Mouse (Mus musculus) mature B cell (primary cell): ENCODE measurements around the gene Zfp612.

Experiments used
- in situ Hi-C: fragments of 300-500 bp; cut with MboI; formaldehyde crosslinking; loops from 2 replicates; pipeline ENCODE4 v1.14.3; 2019

Zfp612 gene

DNA sequence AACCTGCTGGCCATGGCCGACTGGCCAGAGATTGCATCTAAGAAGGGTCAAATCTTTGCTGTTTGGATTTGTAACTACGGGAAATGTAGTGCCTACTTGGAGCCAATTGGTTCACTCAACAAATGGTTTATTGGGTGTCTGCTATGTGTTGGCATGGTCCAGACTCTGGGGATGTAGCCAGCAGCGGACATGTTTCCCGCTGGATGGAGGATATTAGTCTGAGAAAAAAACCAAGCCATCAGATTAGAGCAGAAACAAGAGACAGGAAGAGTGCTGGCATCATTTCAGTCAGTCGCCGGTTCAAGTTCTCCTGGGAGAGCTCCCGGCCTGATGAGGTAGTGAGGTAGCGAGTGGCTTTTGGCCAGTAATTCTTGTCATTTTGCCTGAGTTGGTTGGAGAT, 54.7 kb downstream of the Zfp612 start:
- in situ Hi-C loops = no loop called here

DNA sequence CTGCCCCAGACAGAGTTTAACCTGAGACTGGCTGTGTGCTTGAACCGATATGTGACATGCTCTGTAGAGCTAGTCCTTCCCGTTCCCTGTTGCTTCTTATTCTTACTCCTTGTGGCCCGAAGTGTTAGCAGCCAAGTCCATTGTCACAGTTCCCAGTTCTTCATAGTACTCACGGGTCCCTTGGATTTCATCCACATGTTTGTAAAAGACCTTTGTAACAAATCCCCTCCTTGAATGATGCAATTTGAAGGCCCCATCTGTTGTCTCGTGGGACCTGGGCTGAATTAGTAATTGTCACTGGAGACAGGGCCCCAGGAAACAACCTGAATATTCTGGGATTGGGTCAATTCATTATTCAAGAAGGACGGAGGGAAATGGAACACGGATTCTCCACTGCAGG, 56.0 kb downstream of the Zfp612 start:
- in situ Hi-C loops = no loop called here

DNA sequence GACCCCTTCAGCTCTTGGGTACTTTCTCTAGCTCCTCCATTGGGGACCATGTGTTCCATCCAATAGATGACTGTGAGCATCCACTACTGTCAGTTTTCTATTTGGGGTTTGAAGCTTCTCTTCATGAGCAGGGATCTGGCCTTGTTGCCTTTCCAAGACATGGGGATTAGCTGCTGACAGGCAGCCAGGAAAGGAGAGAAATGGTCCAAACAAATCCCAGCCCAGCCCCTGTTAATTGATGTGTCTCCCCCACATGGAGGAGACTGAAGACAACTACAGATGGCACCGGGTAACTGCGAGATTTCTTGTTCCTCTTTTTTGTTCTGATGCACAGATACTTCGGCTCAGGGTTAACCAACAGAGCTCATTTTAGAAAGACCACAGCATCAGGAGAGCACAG, 60.6 kb downstream of the Zfp612 start:
- in situ Hi-C loops = no loop called here

DNA sequence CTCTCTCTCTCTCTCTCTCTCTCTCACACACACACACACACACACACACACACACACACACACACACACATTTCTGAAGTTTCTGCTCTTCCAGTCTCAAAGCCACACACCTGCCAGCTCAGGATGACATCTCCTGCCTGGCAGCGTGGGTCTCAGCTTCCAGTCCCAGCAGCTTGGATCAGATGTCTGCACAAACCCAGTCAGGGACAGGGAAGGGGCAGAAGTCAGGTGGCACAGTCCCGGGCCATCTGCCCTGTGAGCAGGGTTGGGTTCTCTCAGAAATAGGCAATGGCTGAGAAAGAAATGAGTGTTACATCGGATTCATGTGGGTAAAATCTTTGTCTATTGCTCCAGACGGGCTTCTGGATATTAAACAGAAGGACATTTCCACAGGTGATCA, 61.2 kb downstream of the Zfp612 start:
- in situ Hi-C loops = no loop called here
